Mouse (Mus musculus) myocyte (in vitro differentiated cells): ENCODE results near the gene Fam13a.

Experiments
- CEBPB ChIP-seq: IDR thresholded peaks from 2 replicates; pipeline ENCODE4 v1.6.1; 2011; ENCODE audit warnings: mild to moderate bottlenecking, moderate library complexity; ENCODE audit not compliant: poor library complexity, insufficient read depth, severe bottlenecking
- MAX ChIP-seq: IDR thresholded peaks from one replicate; pipeline ENCODE4 v1.6.1; 2011; ENCODE audit warnings: low read depth, mild to moderate bottlenecking, control low read depth
- POLR2A ChIP-seq: IDR thresholded peaks from one replicate; pipeline ENCODE4 v1.6.1; 2011; ENCODE audit warnings: low read depth, mild to moderate bottlenecking, control low read depth, moderate library complexity; ENCODE audit not compliant: insufficient read length
- POLR2AphosphoS2 ChIP-seq: IDR thresholded peaks from one replicate; pipeline ENCODE4 v1.6.1; 2011; ENCODE audit warnings: low read depth, control low read depth; ENCODE audit not compliant: insufficient read length
- TCF12 ChIP-seq: IDR thresholded peaks from one replicate; pipeline ENCODE4 v1.6.1; 2011; ENCODE audit warnings: mild to moderate bottlenecking, control low read depth; ENCODE audit not compliant: poor library complexity, insufficient read depth, severe bottlenecking
- TCF3 ChIP-seq: IDR thresholded peaks from one replicate; pipeline ENCODE4 v1.6.1; 2011; ENCODE audit warnings: low read depth, control low read depth; ENCODE audit not compliant: insufficient read length
- USF1 ChIP-seq: IDR thresholded peaks from one replicate; pipeline ENCODE4 v1.6.1; 2011; ENCODE audit warnings: low read depth, mild to moderate bottlenecking, control low read depth, moderate library complexity

GRCm38 (mm10) chr6:58975249-58975648, 49.1 kb downstream of the Fam13a start:
- TF ChIP-seq POLR2A (no peak), MAX (no peak), TCF3 (no peak), USF1 (no peak), TCF12 (no peak), CEBPB (no peak), POLR2AphosphoS2 (no peak)
